In genomic region chr11:32224468-32225139, GRCm38 (mm10) we compare ENCODE assay signal across 8 mouse cellular contexts. TPM values are rescaled to one million over a fixed set of nuclear protein-coding genes. Genes with fewer than 3 reads are reported as not detected.
A peak's percentile ranks its signal among the peaks of the same experiment; 100 is the strongest.
DNase-seq lines count a peak whose midpoint lies in the region; ATAC-seq lines count a peak whose summit lies in the region.

No protein-coding gene starts in this region.

- DNase-seq in 416B (ENCODE audit: low read depth): peak; percentile 82
- peak; percentile 56 to 70 for DNase-seq in adrenal gland, adult 18-20 months (ENCODE audit: low spot score in 2 of 2)
- DNase-seq in forebrain, embryonic 14.5 days (ENCODE audit: low spot score): peak; percentile 77
- peak; percentile 86 to 89 for DNase-seq in heart, postnatal 36 days
- DNase-seq in limb, embryonic 10.5 days (ENCODE audit: low spot score): peak; percentile 74
- no peak for DNase-seq in midbrain, embryonic 10.5 days (ENCODE audit: low spot score)
- DNase-seq in natural killer cell, adult 2 months (ENCODE audit: low spot score in 2 of 2): no peak
- no peak for DNase-seq in thymus, postnatal 14 days

- H3K27ac ChIP-seq in forebrain, embryonic 14.5 days (ENCODE audit: low read depth, low read length): peak overlapping the region; percentile 28; the same call in 1 of the 2 replicates
- H3K27ac ChIP-seq in limb, embryonic 10.5 days: peak overlapping the region; percentile 96
- 0 out of 2 replicates have a peak overlapping the region, but pooled peaks have one; percentile 5 for H3K27ac ChIP-seq in midbrain, embryonic 10.5 days (replicated peaks)

- intact Hi-C loops in heart, postnatal 36 days (cut with DNase I): no loop called here

- H3K4me3 ChIP-seq in forebrain, embryonic 14.5 days (ENCODE audit: low read depth, low read length): no peak overlapping the region
- peak overlapping the region; percentile 70; the same call in 1 of the 2 replicates for H3K4me3 ChIP-seq in limb, embryonic 10.5 days
- H3K4me3 ChIP-seq in midbrain, embryonic 10.5 days: no peak overlapping the region

- 27% methylated on average over 4 of the region's 4 CpGs for whole genome bisulfite sequencing in forebrain, embryonic 14.5 days
- 22% methylated on average over 4 of the region's 4 CpGs for WGBS in limb, embryonic 10.5 days
- 44% methylated on average over 4 of the region's 4 CpGs for WGBS in midbrain, embryonic 10.5 days

- H3K27me3 ChIP-seq in forebrain, embryonic 14.5 days (replicated peaks; ENCODE audit: control insufficient read depth, insufficient read depth, low read length): peaks cover 16% of the 10 kb centered on the region
- peaks cover 13% of the 10 kb centered on the region; the same call in 1 of the 2 replicates for H3K27me3 ChIP-seq in limb, embryonic 10.5 days (ENCODE audit: low read depth, poor library complexity, severe bottlenecking)
- H3K27me3 ChIP-seq in midbrain, embryonic 10.5 days (ENCODE audit: low read depth, poor library complexity, severe bottlenecking): peaks cover 48% of the 10 kb centered on the region

- 0 out of 2 replicates have a peak, but pooled peaks cover 3% of the 10 kb centered on the region for H3K36me3 ChIP-seq in forebrain, embryonic 14.5 days (ENCODE audit: control insufficient read depth, insufficient read depth, low read length)
- peaks cover 18% of the 10 kb centered on the region for H3K36me3 ChIP-seq in limb, embryonic 10.5 days
- peaks cover 16% of the 10 kb centered on the region for H3K36me3 ChIP-seq in midbrain, embryonic 10.5 days

- H3K4me1 ChIP-seq in forebrain, embryonic 14.5 days (ENCODE audit: control insufficient read depth, insufficient read depth, low read length): peaks cover 27% of the 10 kb centered on the region
- peaks cover 72% of the 10 kb centered on the region for H3K4me1 ChIP-seq in limb, embryonic 10.5 days
- H3K4me1 ChIP-seq in midbrain, embryonic 10.5 days: peaks cover 67% of the 10 kb centered on the region

- no peak overlapping the region for H3K9ac ChIP-seq in forebrain, embryonic 14.5 days (ENCODE audit: low read length)

- ATAC-seq in forebrain, embryonic 14.5 days: no peak; the same call in 1 of the 2 replicates

- H3K9me3 ChIP-seq in forebrain, embryonic 14.5 days (replicated peaks; ENCODE audit: control insufficient read depth, low read length): no peaks in the 10 kb centered on the region
- H3K9me3 ChIP-seq in limb, embryonic 10.5 days (replicated peaks): no peaks in the 10 kb centered on the region
- H3K9me3 ChIP-seq in midbrain, embryonic 10.5 days (replicated peaks): no peaks in the 10 kb centered on the region

- H3K4me2 ChIP-seq in forebrain, embryonic 14.5 days (ENCODE audit: low read length): no peak overlapping the region

RNA-seq across cellular contexts. Expression of gene Mpg, which starts 1.7 kb away (rescaled TPM):
- 10 to 100 TPM; 17.1 to 20.3 TPM for total RNA-seq in adrenal gland, adult 18-20 months (2021)
- polyA plus RNA-seq in forebrain, embryonic 14.5 days (2014; fragmentation: Nextera tagmentation; extraction: Ambion mirVana): 31.2 and 32.6 TPM in 2 replicates
- total RNA-seq in heart, postnatal 36 days (2021): 1 to 10 TPM; 6.7 TPM
- polyA plus RNA-seq in limb, embryonic 10.5 days (2016; fragmentation: Nextera tagmentation; extraction: Ambion mirVana): 36.2 and 45.2 TPM in 2 replicates
- 30.6 and 32.0 TPM in 2 replicates for polyA plus RNA-seq in midbrain, embryonic 10.5 days (2016; fragmentation: Nextera tagmentation; extraction: Ambion mirVana)

RNA-seq across cellular contexts. Expression of gene Rhbdf1, which starts 2.5 kb away (rescaled TPM):
- total RNA-seq in adrenal gland, adult 18-20 months (2021): 10 to 100 TPM; 22.8 to 28.8 TPM
- polyA plus RNA-seq in forebrain, embryonic 14.5 days (2014; fragmentation: Nextera tagmentation; extraction: Ambion mirVana): 9.9 and 13.7 TPM in 2 replicates
- 10 to 100 TPM; 24.3 to 25.1 TPM for total RNA-seq in heart, postnatal 36 days (2021)
- polyA plus RNA-seq in limb, embryonic 10.5 days (2016; fragmentation: Nextera tagmentation; extraction: Ambion mirVana): 28.1 and 31.1 TPM in 2 replicates
- polyA plus RNA-seq in midbrain, embryonic 10.5 days (2016; fragmentation: Nextera tagmentation; extraction: Ambion mirVana): 25.1 and 26.2 TPM in 2 replicates

RNA-seq across cellular contexts. Expression of gene Snrnp25, which starts 19.4 kb away (rescaled TPM):
- total RNA-seq in adrenal gland, adult 18-20 months (2021): 10 to 100 TPM; 13.1 to 18.5 TPM
- polyA plus RNA-seq in forebrain, embryonic 14.5 days (2014; fragmentation: Nextera tagmentation; extraction: Ambion mirVana): 59.8 and 67.0 TPM in 2 replicates
- total RNA-seq in heart, postnatal 36 days (2021): 10 to 100 TPM; 11.1 to 12.2 TPM
- polyA plus RNA-seq in limb, embryonic 10.5 days (2016; fragmentation: Nextera tagmentation; extraction: Ambion mirVana): 115 and 121 TPM in 2 replicates
- polyA plus RNA-seq in midbrain, embryonic 10.5 days (2016; fragmentation: Nextera tagmentation; extraction: Ambion mirVana): 94.7 and 107 TPM in 2 replicates

RNA-seq across cellular contexts. Expression of gene Il9r, which starts 24.5 kb away (rescaled TPM):
- total RNA-seq in adrenal gland, adult 18-20 months (2021): under 1 TPM; 0.10 to 0.32 TPM
- not detected in 2 replicates for polyA plus RNA-seq in forebrain, embryonic 14.5 days (2014; fragmentation: Nextera tagmentation; extraction: Ambion mirVana)
- under 1 TPM in 1 of 2 experiments, not detected in 1; 0.11 TPM for total RNA-seq in heart, postnatal 36 days (2021)
- not detected in 2 replicates for polyA plus RNA-seq in limb, embryonic 10.5 days (2016; fragmentation: Nextera tagmentation; extraction: Ambion mirVana)
- polyA plus RNA-seq in midbrain, embryonic 10.5 days (2016; fragmentation: Nextera tagmentation; extraction: Ambion mirVana): 0.05 TPM in 1 of 2 replicates, not detected in the other

RNA-seq across cellular contexts. Expression of gene Nprl3, which starts 42.9 kb away (rescaled TPM):
- 10 to 100 TPM; 52.8 to 64.2 TPM for total RNA-seq in adrenal gland, adult 18-20 months (2021)
- polyA plus RNA-seq in forebrain, embryonic 14.5 days (2014; fragmentation: Nextera tagmentation; extraction: Ambion mirVana): 27.9 and 28.1 TPM in 2 replicates
- total RNA-seq in heart, postnatal 36 days (2021): 10 to 100 TPM; 26.1 to 28.5 TPM
- polyA plus RNA-seq in limb, embryonic 10.5 days (2016; fragmentation: Nextera tagmentation; extraction: Ambion mirVana): 43.7 and 51.8 TPM in 2 replicates
- polyA plus RNA-seq in midbrain, embryonic 10.5 days (2016; fragmentation: Nextera tagmentation; extraction: Ambion mirVana): 42.6 and 45.3 TPM in 2 replicates

Comparison
In these comparisons a context has a peak if more than half of its experiments do, and no peak if none do; other contexts are left out.
1. DNase-seq: peak in 416B (single experiment), adrenal gland, adult 18-20 months (2 of 2), forebrain, embryonic 14.5 days (single experiment), heart, postnatal 36 days (2 of 2) and limb, embryonic 10.5 days (single experiment); none in midbrain, embryonic 10.5 days (single experiment), natural killer cell, adult 2 months (0 of 2) and thymus, postnatal 14 days (single experiment).
2. H3K27ac ChIP-seq: peak in every context shown above with its lines; median percentile 96 in limb, embryonic 10.5 days; 28 in forebrain, embryonic 14.5 days; 5 in midbrain, embryonic 10.5 days.